Mouse (Mus musculus): ENCODE data around the gene Ccdc117. TPM values are rescaled to one million over a fixed set of nuclear protein-coding genes. Genes with fewer than 3 reads are reported as not detected.

Gene Ccdc117
- 12.5 and 13.3 TPM in 2 replicates for polyA plus RNA-seq (2015; fragmentation: Nextera tagmentation; extraction: Ambion mirVana)

GRCm38 (mm10) chr11:5541799-5542481 lies at the start of gene Ccdc117:
TSS of gene Ccdc117 (minus strand) at chr11:5542187.

GRCm38 (mm10) chr11:5569474-5569873 lies 27.5 kb upstream of the Ccdc117 start, which contains the start of gene Ankrd36:
TSS of gene Ankrd36 (plus strand) at chr11:5569684.

GRCm38 (mm10) chr11:5520412-5521265 lies 21.3 kb downstream of the Ccdc117 start, which contains the start of gene Xbp1:
TSS of gene Xbp1 (plus strand) at chr11:5520659.

Other genes with a start within 250 kb of the Ccdc117 start
- gene Znrf3, start 97.3 kb downstream of the Ccdc117 start, polyA plus RNA-seq (2015; fragmentation: Nextera tagmentation; extraction: Ambion mirVana), result 6.6 and 10.7 TPM in 2 replicates
- gene Xbp1, start 21.5 kb downstream of the Ccdc117 start, polyA plus RNA-seq (2015; fragmentation: Nextera tagmentation; extraction: Ambion mirVana), result 141 and 175 TPM in 2 replicates
- 0.33 TPM in 1 of 2 replicates, not detected in the other for gene Ankrd36, start 27.5 kb upstream of the Ccdc117 start, polyA plus RNA-seq (2015; fragmentation: Nextera tagmentation; extraction: Ambion mirVana)
- gene Mrps24, start 173.5 kb upstream of the Ccdc117 start, polyA plus RNA-seq (2015; fragmentation: Nextera tagmentation; extraction: Ambion mirVana), result 376 and 410 TPM in 2 replicates
- 17.3 and 24.6 TPM in 2 replicates for gene Urgcp, start 220.2 kb upstream of the Ccdc117 start, polyA plus RNA-seq (2015; fragmentation: Nextera tagmentation; extraction: Ambion mirVana)
- gene Dbnl, start 246.3 kb upstream of the Ccdc117 start, polyA plus RNA-seq (2015; fragmentation: Nextera tagmentation; extraction: Ambion mirVana), result 59.9 and 79.1 TPM in 2 replicates